Mouse (Mus musculus): ENCODE results near the gene Aktip.

The Aktip gene

GRCm38 (mm10) chr8:91190816-91191340 lies 8.9 kb downstream of the Aktip start:
- peak in 1 of 2 experiments; percentile 25 for DNase-seq (ENCODE audit: low spot score in 2 of 2)

DNA sequence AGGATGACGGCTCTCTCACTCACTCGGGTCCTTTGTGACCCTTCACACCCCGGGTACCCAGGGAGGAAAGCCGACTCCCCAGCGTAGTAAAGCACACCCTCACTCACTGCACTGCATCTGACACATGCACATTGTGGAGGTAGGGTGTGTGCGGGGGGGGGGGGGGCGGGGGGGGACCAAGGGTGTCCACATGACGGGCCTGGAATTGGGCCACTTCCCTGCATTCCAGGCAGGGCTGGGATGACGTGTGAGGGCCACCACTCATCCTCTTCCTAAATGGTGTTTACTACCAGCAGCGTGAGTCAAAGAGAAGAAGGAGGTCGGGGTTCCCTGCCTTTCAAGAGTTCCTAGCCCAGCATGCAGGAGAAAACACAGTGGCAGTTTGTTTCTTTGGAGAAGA lies 11.6 kb downstream of the Aktip start:
- no peak for DNase-seq (ENCODE audit: low spot score in 2 of 2)

- no peak for DNase-seq (ENCODE audit: low spot score in 2 of 2)
Observed at GRCm38 (mm10) chr8:91186372-91186771, 13.4 kb downstream of the Aktip start.

DNA sequence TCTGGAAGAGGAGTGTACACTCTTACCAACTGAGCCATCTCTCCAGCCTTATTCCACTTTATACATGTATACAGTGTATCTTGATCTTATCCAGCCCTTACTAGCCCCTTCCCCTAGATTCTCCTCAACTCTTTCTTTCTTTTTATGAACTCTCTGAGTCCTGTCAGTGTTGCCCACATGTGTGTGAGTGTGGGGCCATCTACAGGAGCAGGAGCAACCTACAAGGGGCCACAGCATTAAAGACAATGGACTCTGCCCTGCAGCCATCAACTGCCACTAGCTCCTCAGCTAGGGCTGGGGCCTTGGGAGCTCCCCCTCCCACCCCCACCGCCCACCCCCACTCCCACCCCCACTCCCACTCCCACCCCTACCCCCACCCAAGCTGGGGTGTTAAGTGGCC lies 22.1 kb downstream of the Aktip start:
- no peak for DNase-seq (ENCODE audit: low spot score in 2 of 2)

DNA sequence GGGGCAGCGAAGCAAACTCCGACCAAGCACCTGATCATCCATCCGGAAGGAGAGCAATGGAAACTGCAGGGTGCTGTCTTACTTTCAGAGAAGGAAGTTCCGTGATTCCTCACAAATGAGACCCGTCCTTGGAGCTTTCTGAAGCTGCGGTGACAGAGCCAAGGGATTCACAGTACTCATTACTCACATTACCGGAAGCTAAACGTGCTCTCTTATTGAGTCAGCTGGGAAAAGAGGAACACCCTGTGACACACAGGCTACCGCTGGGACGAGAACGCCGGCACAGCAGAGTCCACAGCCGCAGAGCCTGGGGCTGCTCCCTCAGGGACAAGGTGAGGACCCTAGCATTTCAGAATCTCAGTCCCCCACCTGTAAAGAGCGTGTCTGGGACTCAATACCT lies 23.6 kb downstream of the Aktip start:
- no peak for DNase-seq (ENCODE audit: low spot score in 2 of 2)

GRCm38 (mm10) chr8:91171605-91172004 lies 28.2 kb downstream of the Aktip start:
- no peak for DNase-seq (ENCODE audit: low spot score in 2 of 2)

- no peak for DNase-seq (ENCODE audit: low spot score in 2 of 2)
Observed at GRCm38 (mm10) chr8:91170914-91171313, 28.9 kb downstream of the Aktip start.

GRCm38 (mm10) chr8:91170152-91170551 lies 29.6 kb downstream of the Aktip start:
- DNase-seq (ENCODE audit: low spot score in 2 of 2), result no peak

- DNase-seq (ENCODE audit: low spot score in 2 of 2), result no peak
Observed at GRCm38 (mm10) chr8:91159959-91160800, 39.6 kb downstream of the Aktip start.

GRCm38 (mm10) chr8:91158617-91159016 lies 41.2 kb downstream of the Aktip start:
- DNase-seq (ENCODE audit: low spot score in 2 of 2), result no peak

- DNase-seq (ENCODE audit: low spot score in 2 of 2), result peak in 1 of 2 experiments; percentile 32
Observed at GRCm38 (mm10) chr8:91154564-91154963, 45.2 kb downstream of the Aktip start.

GRCm38 (mm10) chr8:91153831-91154230 lies 45.9 kb downstream of the Aktip start:
- DNase-seq (ENCODE audit: low spot score in 2 of 2), result no peak

GRCm38 (mm10) chr8:91151531-91151930 lies 48.2 kb downstream of the Aktip start:
- no peak for DNase-seq (ENCODE audit: low spot score in 2 of 2)

GRCm38 (mm10) chr8:91149298-91149697 lies 50.5 kb downstream of the Aktip start:
- no peak for DNase-seq (ENCODE audit: low spot score in 2 of 2)

GRCm38 (mm10) chr8:91148643-91149178 lies 51.1 kb downstream of the Aktip start:
- no peak for DNase-seq (ENCODE audit: low spot score in 2 of 2)

DNA sequence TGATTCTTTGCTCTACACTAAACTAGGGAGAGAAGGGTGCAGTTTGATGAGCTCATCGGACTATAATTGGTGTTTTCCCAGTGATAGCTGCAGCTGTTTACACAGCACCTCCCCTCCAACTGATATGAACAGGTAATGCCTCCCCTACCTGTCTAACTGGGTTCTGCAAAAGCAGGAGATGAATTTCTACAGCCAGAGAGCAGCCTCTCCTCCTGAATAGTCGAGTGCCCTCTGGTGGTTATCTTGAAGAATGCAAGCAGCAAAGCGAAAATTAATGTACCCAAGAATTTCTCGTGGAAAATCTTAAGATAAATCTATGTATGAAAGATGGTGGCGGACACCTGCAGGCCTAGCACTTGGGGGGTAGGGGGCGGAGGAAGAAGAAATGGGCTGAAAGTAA lies 52.1 kb downstream of the Aktip start:
- DNase-seq (ENCODE audit: low spot score in 2 of 2), result peak in 1 of 2 experiments; percentile 70

DNA sequence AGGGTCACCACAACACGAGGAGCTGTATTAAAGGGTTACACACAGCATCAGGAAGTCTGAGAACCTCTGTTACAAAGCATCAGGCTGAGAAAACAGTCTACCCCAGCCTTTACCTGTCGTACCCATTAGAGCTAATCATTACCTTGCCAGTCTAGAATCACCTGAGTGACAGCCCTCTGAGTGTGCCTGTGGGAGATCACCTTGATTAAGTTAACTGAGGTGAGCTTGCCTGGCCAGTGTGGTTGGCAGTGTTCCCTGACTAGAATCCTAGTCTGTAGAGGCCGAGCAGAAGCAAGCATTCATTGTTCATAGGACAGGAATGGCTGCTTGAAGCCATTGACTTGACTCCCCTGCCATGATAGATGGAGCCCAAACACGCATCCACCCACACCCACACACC lies 58.9 kb downstream of the Aktip start:
- DNase-seq (ENCODE audit: low spot score in 2 of 2), result no peak

DNA sequence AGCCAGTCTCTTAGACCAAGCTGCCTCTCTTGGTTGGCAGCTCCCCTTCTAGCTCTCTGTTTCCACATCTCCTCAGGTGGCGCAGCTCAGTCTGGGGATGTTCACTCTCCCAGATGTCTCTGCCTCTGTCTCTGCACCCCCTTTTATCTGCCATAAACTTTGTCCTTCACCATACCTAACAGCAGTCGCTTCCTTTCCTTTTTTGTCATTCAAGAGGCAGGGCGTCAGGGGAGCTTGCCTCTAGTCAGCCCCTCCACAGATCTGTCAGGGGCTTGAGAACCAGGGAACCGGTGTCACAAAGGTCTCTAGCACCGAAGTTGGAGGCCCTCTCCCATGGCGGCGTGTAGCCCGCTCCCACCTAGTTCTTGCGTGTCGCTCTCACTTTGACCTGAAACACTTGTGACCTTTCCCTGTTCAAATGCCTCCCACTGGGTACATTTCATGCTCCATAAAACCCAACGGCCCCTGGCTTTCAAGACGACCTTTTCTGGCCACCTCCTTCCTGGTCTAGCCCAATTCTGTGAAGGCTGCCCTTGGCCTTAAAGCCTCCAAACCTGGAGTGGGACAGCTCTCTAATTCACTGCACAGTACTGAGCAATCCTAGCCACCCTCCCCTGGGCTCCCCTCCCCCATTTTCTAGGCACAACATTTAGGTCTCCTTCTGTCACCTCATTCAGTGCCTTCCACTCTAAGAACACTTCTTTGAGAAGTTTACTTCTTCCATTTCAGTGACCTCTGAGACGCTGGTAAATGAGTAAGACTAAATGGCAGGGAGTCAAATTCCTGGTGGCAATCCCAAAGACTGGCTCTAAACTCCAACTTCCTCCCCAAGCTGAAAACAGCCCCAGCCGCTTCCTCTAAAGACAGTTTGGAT lies 64.2 kb downstream of the Aktip start:
- DNase-seq (ENCODE audit: low spot score in 2 of 2), result no peak

DNA sequence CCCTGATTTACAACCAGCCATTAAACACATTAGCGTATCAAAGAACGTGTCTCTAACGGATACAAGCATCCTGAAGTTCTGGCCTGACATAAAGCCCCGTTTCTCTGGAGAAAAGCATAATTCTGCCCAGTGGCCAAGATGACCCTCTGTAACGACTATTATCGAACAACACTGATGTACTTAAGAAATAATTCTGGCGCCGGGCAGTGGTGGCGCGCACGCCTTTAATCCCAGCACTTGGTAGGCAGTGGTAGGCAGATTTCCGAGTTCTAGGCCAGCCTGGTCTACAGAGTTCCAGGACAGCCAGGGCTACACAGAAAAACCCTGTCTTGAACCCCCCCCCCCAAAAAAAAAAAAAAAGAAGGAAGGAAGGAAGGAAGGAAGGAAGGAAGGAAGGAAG lies 65.1 kb downstream of the Aktip start:
- DNase-seq (ENCODE audit: low spot score in 2 of 2), result no peak

DNA sequence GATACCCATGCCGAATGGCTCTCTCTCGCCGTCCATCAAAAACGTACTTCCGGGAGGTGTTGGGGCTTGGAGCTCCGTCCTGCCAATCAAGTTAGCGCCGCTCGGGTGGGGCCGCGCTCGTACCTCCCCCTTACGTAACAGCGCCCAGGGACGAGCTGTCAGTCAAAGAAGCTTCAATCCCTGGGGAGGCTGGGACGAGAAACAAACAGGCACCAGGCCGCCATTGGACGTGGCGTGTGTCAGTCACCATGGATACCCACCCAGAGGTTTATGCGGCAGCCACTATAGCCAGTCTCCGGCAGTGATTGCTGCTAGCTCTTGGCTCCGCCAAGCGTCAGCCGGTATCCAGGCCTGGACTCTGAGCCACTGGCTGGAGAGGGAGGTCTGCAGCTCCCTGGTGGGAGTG lies 65.7 kb downstream of the Aktip start:
- DNase-seq (ENCODE audit: low spot score in 2 of 2), result peak; percentile 96

GRCm38 (mm10) chr8:91133441-91134069 lies 66.2 kb downstream of the Aktip start:
- no peak for DNase-seq (ENCODE audit: low spot score in 2 of 2)

GRCm38 (mm10) chr8:91132731-91133130 lies 67.0 kb downstream of the Aktip start:
- DNase-seq (ENCODE audit: low spot score in 2 of 2), result no peak
